Mouse (Mus musculus) left cerebral cortex, adult 9 months (tissue): ENCODE results near the gene Lasp1.

Source experiments
- DNase-seq, 2 experiments: peaks; one replicate each; pipeline ENCODE4 v3.0.0; 2022; ENCODE audit warnings: low spot score in 2 of 2

Lasp1 gene

GRCm38 (mm10) chr11:97796910-97797309 is 1.9 kb upstream of the Lasp1 start:
- DNase-seq = peak in 1 of 2 experiments; percentile 87

GRCm38 (mm10) chr11:97797369-97798082 is 1.3 kb upstream of the Lasp1 start:
- no peak for DNase-seq

DNA sequence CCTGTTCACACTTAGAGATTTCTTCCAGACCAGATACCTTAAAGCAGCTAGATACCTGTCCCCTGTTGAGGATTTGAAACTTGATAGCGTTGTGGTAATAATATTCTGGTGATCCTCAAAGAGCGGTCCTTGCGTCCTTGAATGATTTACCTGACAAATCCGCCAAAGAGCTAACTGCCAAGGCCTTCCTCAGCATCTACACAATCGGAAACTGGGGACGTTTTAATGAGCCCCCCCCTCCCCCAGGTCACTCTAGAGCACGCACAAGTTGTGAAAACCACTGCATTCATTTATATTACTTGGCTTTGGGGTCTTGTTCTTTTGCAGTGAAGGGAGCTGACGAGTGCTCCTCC is 741 bp upstream of the Lasp1 start:
- no peak for DNase-seq

- peak in 1 of 2 experiments; percentile 89 for DNase-seq
Observed at GRCm38 (mm10) chr11:97799146-97799993, 570 bp downstream of the Lasp1 start.

GRCm38 (mm10) chr11:97799994-97800690 is 1.3 kb downstream of the Lasp1 start:
- DNase-seq = no peak

GRCm38 (mm10) chr11:97800691-97801408 is 2.0 kb downstream of the Lasp1 start:
- DNase-seq = no peak

GRCm38 (mm10) chr11:97801409-97802193 is 2.8 kb downstream of the Lasp1 start:
- peak in 1 of 2 experiments; percentile 70 for DNase-seq

DNA sequence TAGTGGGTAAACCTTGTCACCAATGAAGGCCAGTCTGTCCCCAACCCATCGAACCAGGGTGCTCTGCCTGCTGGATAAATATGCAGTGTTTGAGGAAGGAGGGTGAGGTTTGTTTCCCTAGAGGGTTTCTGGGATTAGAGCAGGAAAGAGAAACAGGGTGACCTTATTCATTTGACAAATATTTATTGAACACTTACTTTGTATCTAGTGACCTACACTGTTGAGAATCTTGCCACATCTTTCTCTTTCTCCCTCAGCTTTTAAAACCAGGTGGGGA is 3.3 kb downstream of the Lasp1 start:
- no peak for DNase-seq

GRCm38 (mm10) chr11:97802495-97802894 is 3.7 kb downstream of the Lasp1 start:
- no peak for DNase-seq

GRCm38 (mm10) chr11:97803847-97804246 is 5.0 kb downstream of the Lasp1 start:
- no peak for DNase-seq

GRCm38 (mm10) chr11:97804841-97805661 is 6.3 kb downstream of the Lasp1 start:
- no peak for DNase-seq

DNA sequence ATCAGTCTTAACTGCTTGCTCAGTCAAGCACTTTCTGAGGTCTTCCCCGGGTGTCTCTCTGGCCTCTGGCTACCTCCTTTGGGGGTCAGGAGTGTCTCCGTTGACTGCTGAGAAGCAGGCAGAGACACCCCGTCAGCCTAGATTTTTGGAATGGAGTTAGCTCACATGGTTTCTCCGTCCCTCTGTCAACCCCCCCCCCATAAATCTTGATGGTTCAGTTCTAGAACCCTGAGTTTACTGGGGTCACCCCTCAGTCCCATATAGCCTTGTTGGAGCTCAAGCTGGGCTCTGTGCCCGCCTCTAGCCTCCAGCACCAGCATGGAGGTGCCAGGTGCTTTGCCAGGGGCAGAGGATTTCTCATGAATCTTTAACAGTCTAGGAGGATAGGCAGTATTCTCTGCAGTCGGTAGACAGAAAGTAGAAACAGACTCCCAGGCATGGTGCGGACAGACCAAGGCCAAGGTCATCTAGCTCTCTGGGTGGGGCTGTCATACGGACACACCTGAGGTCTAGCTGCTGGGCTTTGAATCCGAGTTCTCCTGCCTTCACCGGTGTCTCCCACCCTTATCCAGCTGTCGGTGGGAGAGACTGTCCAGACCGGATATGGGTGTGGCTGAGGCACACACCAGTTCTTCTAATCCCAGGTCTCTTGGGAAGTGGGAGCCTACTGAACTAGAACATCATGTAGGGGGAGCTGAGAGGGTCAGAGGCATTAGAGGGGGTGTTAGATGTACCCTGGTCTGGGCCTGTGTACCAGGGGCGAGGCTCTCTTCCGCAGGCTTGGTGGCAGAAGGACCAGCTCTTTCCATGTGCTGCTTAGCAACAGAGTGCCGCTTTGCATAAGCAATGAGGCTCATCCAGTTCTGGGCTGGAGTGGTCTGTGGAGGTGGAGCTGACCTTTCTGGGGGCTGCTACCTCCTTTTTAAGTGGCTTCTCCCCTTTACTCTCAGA is 7.1 kb downstream of the Lasp1 start:
- no peak for DNase-seq

- no peak for DNase-seq
Observed at GRCm38 (mm10) chr11:97806613-97806964, 7.8 kb downstream of the Lasp1 start.

GRCm38 (mm10) chr11:97807626-97808025 is 8.8 kb downstream of the Lasp1 start:
- no peak for DNase-seq

GRCm38 (mm10) chr11:97808093-97808492 is 9.3 kb downstream of the Lasp1 start:
- DNase-seq = no peak

DNA sequence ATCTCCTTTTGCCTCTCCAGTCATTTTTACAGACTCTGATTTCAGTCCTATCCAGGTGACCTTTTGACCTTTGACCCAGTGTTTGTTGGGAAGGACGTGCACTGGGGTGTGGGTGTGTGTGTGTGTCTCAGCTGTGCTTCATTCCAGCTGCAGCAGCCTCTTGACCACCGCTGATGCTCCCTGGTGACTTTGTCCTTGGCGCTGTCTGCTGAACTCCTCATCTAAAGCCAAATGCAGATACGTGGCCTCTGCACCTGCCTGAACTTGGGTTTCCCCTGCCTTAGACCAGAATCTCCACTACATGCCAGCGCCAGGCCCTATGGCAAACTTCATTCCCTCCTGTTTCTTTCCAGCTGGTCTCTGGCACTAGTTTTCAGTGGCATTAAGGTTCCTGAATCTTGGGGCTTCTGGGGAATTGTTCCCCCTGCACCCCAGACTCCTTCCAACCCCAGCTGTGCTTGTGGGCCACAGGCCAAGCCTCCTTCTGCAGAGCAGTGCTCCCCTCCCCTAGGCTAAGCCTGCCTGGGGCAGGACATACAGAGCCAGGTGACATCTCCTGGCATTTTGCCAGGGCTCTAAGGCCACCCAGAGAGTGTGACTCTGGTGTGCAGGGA is 9.9 kb downstream of the Lasp1 start:
- no peak for DNase-seq

DNA sequence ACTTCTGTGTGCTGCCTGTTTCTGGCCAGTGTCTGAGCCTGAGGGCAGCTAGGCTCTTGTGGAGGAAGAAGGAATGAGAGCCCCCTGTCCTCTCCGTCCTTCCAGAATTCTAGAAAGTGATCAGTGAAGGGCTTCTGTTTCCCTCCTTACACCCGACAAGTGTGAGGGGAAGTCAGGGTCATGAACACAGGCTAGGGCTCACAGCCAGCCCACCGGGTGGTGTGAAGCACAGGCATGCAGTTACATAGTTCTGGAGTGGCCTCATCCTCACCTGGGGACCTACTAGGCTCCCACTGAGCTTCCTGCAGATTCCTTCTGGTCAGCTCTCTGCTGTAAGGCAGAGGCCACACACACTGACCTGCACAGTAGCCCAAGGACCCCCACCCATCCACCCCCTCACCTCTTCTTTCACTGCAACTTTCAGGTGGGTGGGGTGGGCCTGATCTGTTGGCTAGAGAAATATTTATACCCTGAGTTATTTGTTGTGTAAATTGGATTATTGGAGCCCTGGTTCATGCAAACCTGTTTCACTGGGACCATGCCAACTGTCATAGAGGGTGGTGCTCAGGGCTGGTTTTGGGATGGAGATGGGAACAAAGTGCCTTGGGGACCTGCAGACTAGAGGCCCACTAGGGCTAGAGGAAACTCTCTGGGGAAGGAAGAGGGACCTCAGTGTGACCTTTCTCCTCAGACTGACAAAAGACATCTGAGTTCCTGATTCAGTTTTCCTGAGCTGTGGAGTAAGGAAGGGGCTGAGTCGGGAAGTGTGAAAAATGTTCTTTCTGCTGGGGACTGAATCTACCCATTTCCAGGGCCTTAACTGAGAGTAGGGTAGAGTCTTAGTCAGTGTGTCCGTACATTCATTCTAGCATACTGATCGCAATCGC is 10.7 kb downstream of the Lasp1 start:
- DNase-seq = no peak

DNA sequence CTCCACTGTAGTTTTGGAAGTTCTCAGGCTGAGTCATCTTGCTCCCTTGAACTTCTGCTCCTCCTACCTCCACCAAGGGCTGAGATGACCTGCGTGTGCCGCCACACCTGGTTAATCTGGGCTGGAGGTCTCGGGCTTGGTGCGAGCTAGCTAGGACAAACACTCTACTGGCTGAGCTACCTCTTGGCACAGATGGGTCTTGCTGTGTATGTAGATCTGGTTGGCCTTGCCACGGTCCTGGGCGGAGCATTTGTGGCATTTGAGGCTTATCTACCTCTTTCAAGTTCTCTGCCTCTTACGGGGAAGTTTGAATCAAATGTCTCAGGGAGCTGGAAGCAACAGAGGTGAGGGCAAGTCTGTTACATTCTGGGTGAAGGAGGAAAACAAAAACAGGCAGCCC is 11.6 kb downstream of the Lasp1 start:
- no peak for DNase-seq
